Mouse (Mus musculus) c-Kit-positive CD71-positive TER-119-negative erythroid progenitor cells, embryonic 14.5 days (primary cell): ENCODE data around the gene Clca2.

Experiments
- DNase-seq: peaks from one replicate; pipeline ENCODE4 v3.0.0-alpha.2; 2013; ENCODE audit warnings: low read depth

Gene Clca2

GRCm38 (mm10) chr3:145099291-145099690 is at the start of gene Clca2:
TSS of gene Clca2 (minus strand) at chr3:145099443.
- no peak for DNase-seq

DNA sequence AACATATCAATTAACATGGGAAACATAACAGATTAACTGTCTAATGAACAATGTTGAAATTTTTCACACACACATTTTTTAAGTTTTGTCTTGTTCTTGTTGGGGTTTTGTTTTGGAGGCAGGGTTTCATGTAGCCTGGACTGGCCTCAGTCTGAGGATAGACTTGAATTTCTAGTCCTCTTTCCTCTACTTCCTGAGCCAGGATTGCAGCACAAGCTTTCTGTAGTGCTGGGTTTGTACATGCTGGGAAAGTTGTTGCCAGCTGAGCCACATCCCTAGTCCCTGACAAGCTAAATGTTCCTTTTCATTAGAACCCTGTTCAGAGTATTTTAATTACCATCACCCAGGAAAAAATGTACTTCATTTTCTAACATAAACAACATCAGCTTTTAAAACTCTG is 48.7 kb upstream of the Clca2 start:
- DNase-seq = no peak

GRCm38 (mm10) chr3:145147483-145147882 is 48.2 kb upstream of the Clca2 start:
- DNase-seq = no peak

GRCm38 (mm10) chr3:145146871-145147270 is 47.6 kb upstream of the Clca2 start:
- no peak for DNase-seq

GRCm38 (mm10) chr3:145143856-145144255 is 44.6 kb upstream of the Clca2 start:
- DNase-seq = no peak

GRCm38 (mm10) chr3:145142925-145143324 is 43.7 kb upstream of the Clca2 start:
- no peak for DNase-seq

DNA sequence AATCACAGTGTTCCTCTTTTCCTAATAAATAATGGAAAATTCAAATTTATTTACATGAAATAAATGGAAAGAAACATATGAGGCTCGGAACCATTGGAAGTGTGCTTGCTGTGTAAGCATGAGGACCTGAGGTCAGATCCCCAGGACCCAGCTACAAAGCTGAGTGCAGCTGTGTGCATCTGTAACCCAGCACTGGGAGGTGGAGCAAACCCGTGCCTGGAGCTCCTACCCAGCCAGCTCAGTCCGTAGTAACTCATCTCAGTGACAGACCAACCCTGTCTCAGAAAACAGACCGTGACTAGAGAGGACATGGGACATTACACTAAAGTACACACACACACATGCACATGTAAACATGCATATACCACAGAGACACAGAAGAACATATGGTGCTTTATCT is 41.0 kb upstream of the Clca2 start:
- no peak for DNase-seq

DNA sequence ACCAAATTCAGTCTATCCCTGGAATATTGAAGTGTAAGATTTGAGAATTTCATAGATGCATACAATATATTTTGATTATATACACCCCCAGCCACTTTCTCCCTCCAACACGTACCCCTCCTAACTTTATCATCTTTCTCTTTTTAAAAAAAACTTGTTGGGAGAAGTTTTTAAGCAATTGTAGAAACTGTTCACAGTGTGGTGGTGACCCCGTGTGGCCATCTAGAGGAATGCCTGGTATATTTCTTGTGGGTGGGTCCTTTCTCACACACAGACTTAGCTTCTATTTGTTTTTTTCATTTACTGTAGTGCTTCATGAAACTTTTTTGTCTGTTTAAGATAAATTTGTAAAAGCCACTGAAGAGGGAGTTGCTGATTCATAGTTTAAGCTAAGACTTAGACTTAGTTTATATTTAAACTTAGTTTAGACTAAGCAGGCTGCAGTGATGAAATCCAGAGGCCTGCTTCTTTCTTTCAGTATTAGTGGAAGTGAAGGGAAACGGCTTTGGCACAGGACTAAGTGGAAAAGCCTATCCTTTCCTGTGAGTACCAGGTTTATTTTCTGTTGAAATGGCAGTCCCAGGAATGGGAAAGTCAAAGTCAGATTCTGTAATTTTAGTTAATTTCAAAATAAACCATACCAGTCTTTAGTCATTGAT is 32.1 kb upstream of the Clca2 start:
- DNase-seq = no peak

DNA sequence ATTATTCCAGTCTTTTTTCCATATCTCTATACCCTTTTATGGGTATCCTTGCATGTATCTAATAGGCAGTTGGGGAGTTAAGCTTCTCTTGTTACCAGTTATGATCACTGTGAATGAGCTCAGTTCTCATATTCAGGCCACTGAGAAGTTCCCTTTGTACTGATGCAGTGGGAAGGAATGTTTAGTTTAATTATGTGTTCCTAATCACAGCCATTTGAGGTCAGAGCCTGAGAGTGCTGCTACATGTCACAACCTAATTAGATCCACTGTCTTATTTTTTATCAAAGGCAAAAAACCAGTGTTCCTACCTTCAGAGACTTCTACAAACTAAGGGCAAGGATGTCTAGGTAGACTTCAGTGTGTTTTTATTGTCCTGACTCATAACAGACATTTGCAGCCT is 30.1 kb upstream of the Clca2 start:
- DNase-seq = no peak

GRCm38 (mm10) chr3:145126618-145127017 is 27.4 kb upstream of the Clca2 start:
- no peak for DNase-seq

DNA sequence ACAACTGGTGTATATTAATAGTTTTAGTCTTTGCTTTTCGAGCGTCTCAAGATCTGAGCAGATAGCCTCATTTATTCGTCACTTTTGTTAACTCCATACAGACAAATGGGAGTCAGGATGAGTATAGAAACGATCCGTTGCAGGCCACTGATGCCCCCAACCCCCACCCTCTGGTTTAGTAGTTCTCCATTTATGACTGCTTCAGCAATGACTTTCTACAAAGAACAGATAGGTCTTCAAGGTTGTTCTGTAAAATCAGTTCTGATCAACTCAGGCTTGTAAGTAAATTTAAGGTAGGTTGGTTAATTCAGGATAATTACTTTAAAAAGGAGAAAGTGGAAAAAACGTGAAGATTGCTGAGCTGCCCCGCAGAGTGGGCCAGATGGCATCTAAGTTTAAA is 20.2 kb upstream of the Clca2 start:
- DNase-seq = no peak

- no peak for DNase-seq
These were observed 19.7 kb upstream of the Clca2 start for GRCm38 (mm10) chr3:145119002-145119358.

GRCm38 (mm10) chr3:145118254-145119001 is 19.2 kb upstream of the Clca2 start, which contains the start of gene Odf2l:
TSS of gene Odf2l (plus strand) at chr3:145118588.
- DNase-seq = peak; percentile 90

- DNase-seq = no peak
These were observed 18.4 kb upstream of the Clca2 start for GRCm38 (mm10) chr3:145117637-145118036.

- DNase-seq = no peak
These were observed 15.9 kb upstream of the Clca2 start for GRCm38 (mm10) chr3:145115169-145115568.

DNA sequence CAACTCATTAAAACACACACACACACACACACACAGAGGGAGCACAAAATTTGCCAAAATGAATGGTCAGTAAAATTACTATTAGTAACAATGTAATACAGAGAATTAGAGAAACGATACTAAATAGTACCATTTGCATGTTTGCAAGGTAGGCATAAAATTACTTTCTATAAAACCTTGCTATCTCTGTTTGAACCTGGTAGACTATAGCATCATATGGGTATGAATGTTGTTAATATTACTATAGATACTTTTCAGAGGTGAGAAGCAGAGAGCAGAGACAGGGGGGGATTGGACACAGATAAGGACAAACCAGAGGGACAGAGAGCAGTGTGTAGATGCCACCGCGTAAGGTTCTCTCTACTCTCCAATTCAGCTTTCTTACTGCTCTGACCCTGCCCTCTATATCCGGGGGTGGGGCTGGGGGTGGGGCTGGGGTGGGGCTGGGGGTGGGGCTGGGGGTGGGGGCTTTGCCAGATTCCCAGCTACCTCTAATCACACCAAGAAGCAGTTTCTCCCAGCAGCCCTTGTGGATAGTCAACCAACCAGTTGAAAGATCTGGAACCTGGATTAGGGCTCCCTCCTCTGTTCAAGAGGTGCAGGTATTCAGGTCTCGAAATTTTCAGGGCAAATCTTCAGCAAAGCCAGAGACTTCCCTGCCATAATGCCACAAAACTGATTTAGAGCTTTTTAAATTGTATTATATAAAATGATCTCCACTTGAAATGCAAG is 6.7 kb upstream of the Clca2 start:
- DNase-seq = no peak

DNA sequence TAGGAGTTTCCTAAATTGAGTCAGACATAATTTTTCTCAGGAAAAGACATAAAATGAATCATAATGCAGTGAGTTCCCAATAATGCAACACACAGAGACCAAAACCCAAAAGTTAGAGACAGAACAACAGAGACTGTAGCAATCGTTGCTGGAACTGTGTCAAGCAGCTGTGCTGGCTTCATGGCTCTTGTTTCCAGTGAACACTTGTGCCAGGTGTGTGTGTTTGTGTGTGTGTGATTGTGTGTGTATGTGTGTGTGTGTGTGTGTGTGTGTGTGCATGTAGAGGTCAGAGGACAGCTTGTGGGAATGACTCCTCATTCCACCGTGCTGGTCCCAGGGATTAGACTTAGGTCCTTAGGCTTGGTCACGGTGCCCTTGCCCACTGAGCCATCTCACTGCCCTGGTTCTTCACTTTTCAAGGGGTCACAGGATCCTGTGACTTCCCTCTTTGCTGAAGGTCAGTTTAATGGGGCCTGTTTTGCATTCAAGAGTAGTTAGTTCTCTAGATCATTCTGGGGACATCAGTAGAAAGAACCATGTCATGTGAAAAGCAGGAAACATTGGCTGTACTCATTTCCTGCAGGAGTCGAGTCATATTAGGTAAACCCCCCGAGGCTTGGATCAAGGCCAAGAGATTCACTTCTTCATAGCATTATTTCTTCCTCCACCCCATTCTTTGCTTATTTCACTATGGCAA is 6.0 kb upstream of the Clca2 start:
- DNase-seq = no peak

- DNase-seq = no peak
These were observed 4.5 kb upstream of the Clca2 start for GRCm38 (mm10) chr3:145103770-145104169.

- DNase-seq = no peak
These were observed 4.1 kb upstream of the Clca2 start for GRCm38 (mm10) chr3:145103321-145103720.

- no peak for DNase-seq
These were observed 2.8 kb upstream of the Clca2 start for GRCm38 (mm10) chr3:145101891-145102555.

- no peak for DNase-seq
These were observed 11.2 kb downstream of the Clca2 start for GRCm38 (mm10) chr3:145087857-145088598.
